Mouse (Mus musculus) midbrain, embryonic 11.5 days (tissue): ENCODE data around the gene Macf1. TPM values are rescaled to one million over a fixed set of nuclear protein-coding genes. Genes with fewer than 3 reads are reported as not detected.

Source experiments
- ATAC-seq: fragments of 200-750 bp; cut with Nextera tagmentation; 2 replicates; pipeline ENCODE4 v1.8.0; 2017; ENCODE audit warnings: moderate TSS enrichment, moderate library complexity; ENCODE audit not compliant: low FRiP score
- DNase-seq: peaks from one replicate; pipeline ENCODE4 v3.0.0; 2015; ENCODE audit warnings: low spot score; ENCODE audit errors: missing footprints
- H3K27ac ChIP-seq: fragments of 300-500 bp; sonication (generic); 2 replicates; pipeline ENCODE4 v1.5.1; 2014; ENCODE audit warnings: low read depth, low read length
- H3K27me3 ChIP-seq: fragments of 300-500 bp; sonication (generic); 2 replicates; pipeline ENCODE4 v1.6.1; 2014; ENCODE audit warnings: mild to moderate bottlenecking, low read length, moderate library complexity, mixed read lengths; ENCODE audit not compliant: control insufficient read depth, insufficient read depth
- H3K36me3 ChIP-seq: fragments of 300-500 bp; sonication (generic); 2 replicates; pipeline ENCODE4 v1.6.1; 2014; ENCODE audit warnings: mild to moderate bottlenecking, low read length, moderate library complexity, mixed read lengths; ENCODE audit not compliant: control insufficient read depth, insufficient read depth
- H3K4me1 ChIP-seq: fragments of 300-500 bp; sonication (generic); 2 replicates; pipeline ENCODE4 v1.6.1; 2014; ENCODE audit warnings: low read length; ENCODE audit not compliant: control insufficient read depth, insufficient read depth
- H3K4me2 ChIP-seq: fragments of 300-500 bp; sonication (generic); 2 replicates; pipeline ENCODE4 v1.6.1; 2014; ENCODE audit warnings: mild to moderate bottlenecking, moderate library complexity
- H3K4me3 ChIP-seq: fragments of 300-500 bp; sonication (generic); 2 replicates; pipeline ENCODE4 v1.5.1; 2014; ENCODE audit warnings: low read depth, low read length
- H3K9ac ChIP-seq: fragments of 300-500 bp; sonication (generic); 2 replicates; pipeline ENCODE4 v1.6.1; 2014; ENCODE audit warnings: low read length
- H3K9me3 ChIP-seq: fragments of 300-500 bp; sonication (generic); 2 replicates; pipeline ENCODE4 v1.6.1; 2016; ENCODE audit warnings: low read length; ENCODE audit not compliant: control insufficient read depth
- WGBS: fragments of 180-500 bp; shearing (Covaris S2); extraction: QIAGEN DNeasy Blood & Tissue Kit; methylation state at CpG from one replicate; pipeline ENCODE4 v1.1.7; 2014; 5-methylcytosine and 5-hydroxymethylcytosine counted together
- polyA plus RNA-seq: library from polyadenylated mRNA; unstranded; fragments of >200 nt; fragmentation: Nextera tagmentation; extraction: Ambion mirVana; gene quantifications from 2 replicates; pipeline ENCODE4 v1.2.1, GENCODE M21; 2014

The Macf1 gene
- polyA plus RNA-seq, 1 experiment from 2014 or later = 74.6 TPM

GRCm38 (mm10) chr4:123425672-123426272 lies 258.4 kb downstream of the Macf1 start:
- H3K9me3 ChIP-seq = no peaks in the 10 kb centered on the region
- no peak overlapping the region for H3K4me3 ChIP-seq
- ATAC-seq (no peak), DNase-seq (no peak)
- H3K9ac ChIP-seq = no peak overlapping the region
- no peaks in the 10 kb centered on the region; the same call in 1 of the 2 replicates for H3K36me3 ChIP-seq
- no peaks in the 10 kb centered on the region for H3K27me3 ChIP-seq
- H3K4me2 ChIP-seq = no peak overlapping the region
- no peak overlapping the region for H3K27ac ChIP-seq
- H3K4me1 ChIP-seq = no peaks in the 10 kb centered on the region
- 78% methylated on average over 1 of the region's 1 CpGs for WGBS

- Histone ChIP-seq H3K9ac (no peak overlapping the region), H3K4me3 (no peak overlapping the region), H3K4me2 (no peak overlapping the region), H3K27me3 (no peaks in the 10 kb centered on the region), H3K4me1 (no peaks in the 10 kb centered on the region), H3K36me3 (no peaks in the 10 kb centered on the region; the same call in 1 of the 2 replicates), H3K9me3 (no peaks in the 10 kb centered on the region), H3K27ac (no peak overlapping the region)
- no peak for DNase-seq
- 95% methylated on average over 2 of the region's 2 CpGs for WGBS
- no peak for ATAC-seq
Measured at GRCm38 (mm10) chr4:123424050-123424449, 260.1 kb downstream of the Macf1 start.

- Histone ChIP-seq H3K27ac (no peak overlapping the region), H3K36me3 (no peaks in the 10 kb centered on the region; the same call in 1 of the 2 replicates), H3K9ac (no peak overlapping the region), H3K9me3 (no peaks in the 10 kb centered on the region), H3K4me2 (no peak overlapping the region), H3K4me1 (no peaks in the 10 kb centered on the region), H3K27me3 (no peaks in the 10 kb centered on the region), H3K4me3 (no peak overlapping the region)
- no peak for DNase-seq
- no peak for ATAC-seq
- 79% methylated on average over 6 of the region's 6 CpGs for WGBS
Measured at GRCm38 (mm10) chr4:123422828-123423227, 261.3 kb downstream of the Macf1 start.

GRCm38 (mm10) chr4:123418032-123418431 lies 266.1 kb downstream of the Macf1 start:
- H3K27ac ChIP-seq = no peak overlapping the region
- no peaks in the 10 kb centered on the region for H3K4me1 ChIP-seq
- no peaks in the 10 kb centered on the region for H3K9me3 ChIP-seq
- 92% methylated on average over 3 of the region's 3 CpGs for WGBS
- no peak for DNase-seq
- no peak overlapping the region for H3K9ac ChIP-seq
- H3K27me3 ChIP-seq = no peaks in the 10 kb centered on the region
- no peak overlapping the region for H3K4me3 ChIP-seq
- ATAC-seq = no peak
- H3K36me3 ChIP-seq = no peaks in the 10 kb centered on the region
- no peak overlapping the region for H3K4me2 ChIP-seq

GRCm38 (mm10) chr4:123417478-123417877 lies 266.7 kb downstream of the Macf1 start:
- 91% methylated on average over 2 of the region's 3 CpGs for WGBS
- H3K27me3 ChIP-seq = no peaks in the 10 kb centered on the region

GRCm38 (mm10) chr4:123416829-123417228 lies 267.3 kb downstream of the Macf1 start:
- 86% methylated on average over 2 of the region's 2 CpGs for WGBS
- no peak for ATAC-seq
- Histone ChIP-seq H3K4me2 (no peak overlapping the region), H3K9me3 (no peaks in the 10 kb centered on the region), H3K27ac (no peak overlapping the region), H3K9ac (no peak overlapping the region), H3K27me3 (no peaks in the 10 kb centered on the region), H3K36me3 (no peaks in the 10 kb centered on the region), H3K4me1 (peaks cover 4% of the 10 kb centered on the region; the same call in 1 of the 2 replicates), H3K4me3 (no peak overlapping the region)
- DNase-seq = no peak

More at GRCm38 (mm10) chr4:123417478-123417877, 266.7 kb downstream of the Macf1 start:
- no peak overlapping the region for H3K9ac ChIP-seq
- H3K36me3 ChIP-seq = no peaks in the 10 kb centered on the region
- H3K4me3 ChIP-seq = no peak overlapping the region
- H3K4me2 ChIP-seq = no peak overlapping the region
- ATAC-seq (no peak), DNase-seq (no peak)
- H3K9me3 ChIP-seq = no peaks in the 10 kb centered on the region
- H3K27ac ChIP-seq = no peak overlapping the region
- peaks cover 3% of the 10 kb centered on the region; the same call in 1 of the 2 replicates for H3K4me1 ChIP-seq

- Histone ChIP-seq H3K4me3 (no peak overlapping the region), H3K27ac (no peak overlapping the region), H3K36me3 (no peaks in the 10 kb centered on the region), H3K4me2 (no peak overlapping the region), H3K27me3 (no peaks in the 10 kb centered on the region), H3K9ac (no peak overlapping the region), H3K4me1 (peaks cover 6% of the 10 kb centered on the region), H3K9me3 (no peaks in the 10 kb centered on the region)
- no peak for ATAC-seq
- whole genome bisulfite sequencing = 100% methylated on average over 1 of the region's 1 CpGs
- DNase-seq = no peak
Measured at GRCm38 (mm10) chr4:123415566-123415965, 268.6 kb downstream of the Macf1 start.

- peaks cover 19% of the 10 kb centered on the region for H3K4me1 ChIP-seq
- no peak overlapping the region for H3K27ac ChIP-seq
- H3K9me3 ChIP-seq = no peaks in the 10 kb centered on the region
- DNase-seq (no peak), ATAC-seq (no peak)
- 68% methylated on average over 2 of the region's 2 CpGs for WGBS
- no peak overlapping the region for H3K4me2 ChIP-seq
- H3K36me3 ChIP-seq = no peaks in the 10 kb centered on the region; the same call in 1 of the 2 replicates
- no peak overlapping the region for H3K9ac ChIP-seq
- no peaks in the 10 kb centered on the region for H3K27me3 ChIP-seq
- no peak overlapping the region for H3K4me3 ChIP-seq
Measured at GRCm38 (mm10) chr4:123413876-123414275, 270.3 kb downstream of the Macf1 start.

GRCm38 (mm10) chr4:123412981-123413380 lies 271.2 kb downstream of the Macf1 start:
- ATAC-seq (no peak), DNase-seq (no peak)
- peaks cover 22% of the 10 kb centered on the region for H3K4me1 ChIP-seq
- no peaks in the 10 kb centered on the region; the same call in 1 of the 2 replicates for H3K36me3 ChIP-seq
- H3K27ac ChIP-seq = no peak overlapping the region
- no peaks in the 10 kb centered on the region for H3K9me3 ChIP-seq
- 47% methylated on average over 2 of the region's 2 CpGs for WGBS
- H3K4me3 ChIP-seq = no peak overlapping the region
- no peaks in the 10 kb centered on the region for H3K27me3 ChIP-seq
- no peak overlapping the region for H3K4me2 ChIP-seq
- H3K9ac ChIP-seq = no peak overlapping the region
